Mouse (Mus musculus) heart, adult 2 months (tissue): ENCODE measurements around the gene Adgrv1.

ENCODE experiments used
- CTCF ChIP-seq: fragments of 200-600 bp; IDR thresholded peaks from 2 replicates; pipeline ENCODE4 v1.8.1; 2022; ENCODE audit warnings: antibody characterized with exemption, mild to moderate bottlenecking, moderate library complexity
- EP300 ChIP-seq: fragments of 200-500 bp; IDR thresholded peaks from 2 replicates; pipeline ENCODE4 v1.6.1; 2011; ENCODE audit warnings: low read depth, low read length, control low read depth; ENCODE audit not compliant: insufficient read depth
- POLR2A ChIP-seq: fragments of 200-500 bp; IDR thresholded peaks from 2 replicates; pipeline ENCODE4 v1.6.1; 2011; ENCODE audit warnings: mild to moderate bottlenecking, low read depth, low read length, control low read depth; ENCODE audit not compliant: insufficient read depth

GRCm38 (mm10) chr13:81473750-81474149, 159.2 kb downstream of the Adgrv1 start:
- TF ChIP-seq CTCF (no peak), POLR2A (no peak), EP300 (no peak)
